Mouse (Mus musculus) intestine, embryonic 14.5 days (tissue): ENCODE data around the gene Arid1b. TPM values are rescaled to one million over a fixed set of nuclear protein-coding genes. Genes with fewer than 3 reads are reported as not detected.
A peak's percentile ranks its signal among the peaks of the same experiment; 100 is the strongest.

ENCODE experiments used
- ATAC-seq: fragments of 200-750 bp; cut with Nextera tagmentation; replicated peaks from 2 replicates; pipeline ENCODE4 v1.8.0; 2017; ENCODE audit warnings: low read depth, moderate number of reproducible peaks, moderate TSS enrichment, moderate library complexity; ENCODE audit not compliant: low FRiP score, low TSS enrichment
- DNase-seq: peaks from one replicate; pipeline ENCODE4 v3.0.0-alpha.2; 2018; ENCODE audit warnings: low spot score
- H3K27ac ChIP-seq: fragments of 300-500 bp; sonication (generic); 2 replicates; pipeline ENCODE4 v1.5.1; 2014; ENCODE audit warnings: low read depth, mild to moderate bottlenecking, control low read depth
- H3K27me3 ChIP-seq: fragments of 300-500 bp; sonication (generic); replicated peaks from 2 replicates; pipeline ENCODE4 v1.6.1; 2014; ENCODE audit warnings: low read length, control low read depth; ENCODE audit not compliant: control insufficient read depth, insufficient read depth
- H3K36me3 ChIP-seq: fragments of 300-500 bp; sonication (generic); 2 replicates; pipeline ENCODE4 v1.6.1; 2014; ENCODE audit warnings: low read length, control low read depth; ENCODE audit not compliant: control insufficient read depth, insufficient read depth
- H3K4me1 ChIP-seq: fragments of 300-500 bp; sonication (generic); replicated peaks from 2 replicates; pipeline ENCODE4 v1.6.1; 2014; ENCODE audit warnings: low read length, control low read depth, mixed read lengths; ENCODE audit not compliant: control insufficient read depth, insufficient read depth
- H3K4me2 ChIP-seq: fragments of 300-500 bp; sonication (generic); 2 replicates; pipeline ENCODE4 v1.6.1; 2014; ENCODE audit warnings: low read length
- H3K4me3 ChIP-seq: fragments of 300-500 bp; sonication (generic); 2 replicates; pipeline ENCODE4 v1.5.1; 2014; ENCODE audit warnings: low read depth, low read length, control low read depth, mixed read lengths
- H3K9ac ChIP-seq: fragments of 300-500 bp; sonication (generic); 2 replicates; pipeline ENCODE4 v1.6.1; 2014; ENCODE audit warnings: mild to moderate bottlenecking, low read length
- H3K9me3 ChIP-seq: fragments of 300-500 bp; sonication (generic); 2 replicates; pipeline ENCODE4 v1.6.1; 2016; ENCODE audit warnings: low read length, control low read depth; ENCODE audit not compliant: control insufficient read depth
- WGBS: fragments of 180-500 bp; shearing (Covaris S2); extraction: QIAGEN DNeasy Blood & Tissue Kit; methylation state at CpG from one replicate; pipeline ENCODE4 v1.1.7; 2014; 5-methylcytosine and 5-hydroxymethylcytosine counted together
- polyA plus RNA-seq: library from polyadenylated mRNA; unstranded; fragments of >200 nt; fragmentation: Nextera tagmentation; extraction: Ambion mirVana; gene quantifications from 2 replicates; pipeline ENCODE4 v1.2.1, GENCODE M21; 2014

Gene Arid1b
- 14.9 and 16.4 TPM in 2 replicates for polyA plus RNA-seq

GRCm38 (mm10) chr17:4993840-4994503 lies at the start of gene Arid1b:
Gene Arid1b (plus strand): TSS chr17:4994332.
- H3K4me3 ChIP-seq: peak within 1 kb of the TSS; percentile 80
- under 1% methylated on average over 55 of the region's 58 CpGs for WGBS
- ATAC-seq (peak; percentile 70), DNase-seq (peak; percentile 92)
- peak within 1 kb of the TSS; percentile 100 for H3K27ac ChIP-seq
- peaks cover 11% of the 10 kb centered on the region for H3K4me1 ChIP-seq
- no peaks in the 10 kb centered on the region for H3K36me3 ChIP-seq
- no peaks in the 10 kb centered on the region for H3K27me3 ChIP-seq
- H3K9ac ChIP-seq: peak within 1 kb of the TSS; percentile 100
- H3K4me2 ChIP-seq: peak within 1 kb of the TSS; percentile 81
- H3K9me3 ChIP-seq: no peaks in the 10 kb centered on the region

GRCm38 (mm10) chr17:4945311-4945751 lies 48.8 kb upstream of the Arid1b start:
- no peak overlapping the region for H3K4me3 ChIP-seq
- H3K4me1 ChIP-seq: peaks cover 18% of the 10 kb centered on the region
- 0 out of 2 replicates have a peak overlapping the region, but pooled peaks have one; percentile 14 for H3K9ac ChIP-seq
- H3K27me3 ChIP-seq: no peaks in the 10 kb centered on the region
- H3K9me3 ChIP-seq: no peaks in the 10 kb centered on the region
- H3K27ac ChIP-seq: peak overlapping the region; percentile 83
- ATAC-seq (no peak), DNase-seq (no peak)
- H3K4me2 ChIP-seq: peak overlapping the region; percentile 38
- 69% methylated on average over 6 of the region's 6 CpGs for WGBS
- H3K36me3 ChIP-seq: no peaks in the 10 kb centered on the region

GRCm38 (mm10) chr17:4945871-4946331 lies 48.2 kb upstream of the Arid1b start:
- H3K27me3 ChIP-seq: no peaks in the 10 kb centered on the region
- H3K4me2 ChIP-seq: peak overlapping the region; percentile 38
- H3K4me3 ChIP-seq: peak overlapping the region; percentile 8; the same call in 1 of the 2 replicates
- H3K9ac ChIP-seq: 0 out of 2 replicates have a peak overlapping the region, but pooled peaks have one; percentile 14
- H3K4me1 ChIP-seq: peaks cover 18% of the 10 kb centered on the region
- peak overlapping the region; percentile 83 for H3K27ac ChIP-seq
- no peaks in the 10 kb centered on the region for H3K36me3 ChIP-seq
- DNase-seq (peak; percentile 76), ATAC-seq (peak; percentile 75)
- 20% methylated on average over 11 of the region's 11 CpGs for WGBS
- no peaks in the 10 kb centered on the region for H3K9me3 ChIP-seq

- Histone ChIP-seq H3K4me2 (peak overlapping the region; percentile 38), H3K4me1 (peaks cover 18% of the 10 kb centered on the region), H3K9me3 (no peaks in the 10 kb centered on the region), H3K4me3 (no peak overlapping the region), H3K27ac (peak overlapping the region; percentile 83), H3K27me3 (no peaks in the 10 kb centered on the region), H3K36me3 (no peaks in the 10 kb centered on the region), H3K9ac (0 out of 2 replicates have a peak overlapping the region, but pooled peaks have one; percentile 1)
- ATAC-seq: peak; percentile 56
- 17% methylated on average over 10 of the region's 12 CpGs for WGBS
- DNase-seq: peak; percentile 67
These were observed 47.6 kb upstream of the Arid1b start for GRCm38 (mm10) chr17:4946421-4946974.

GRCm38 (mm10) chr17:4947013-4947412 lies 47.1 kb upstream of the Arid1b start:
- Histone ChIP-seq H3K4me1 (peaks cover 18% of the 10 kb centered on the region), H3K36me3 (no peaks in the 10 kb centered on the region), H3K4me3 (no peak overlapping the region), H3K27me3 (no peaks in the 10 kb centered on the region), H3K27ac (peak overlapping the region; percentile 83), H3K9me3 (no peaks in the 10 kb centered on the region), H3K9ac (0 out of 2 replicates have a peak overlapping the region, but pooled peaks have one; percentile 1), H3K4me2 (peak overlapping the region; percentile 38)
- 25% methylated on average over 3 of the region's 3 CpGs for WGBS
- ATAC-seq (0 out of 2 replicates have a peak, but pooled peaks have one; percentile 61), DNase-seq (no peak)

GRCm38 (mm10) chr17:4947439-4947838 lies 46.7 kb upstream of the Arid1b start:
- Histone ChIP-seq H3K9ac (no peak overlapping the region), H3K36me3 (no peaks in the 10 kb centered on the region), H3K9me3 (no peaks in the 10 kb centered on the region), H3K4me2 (no peak overlapping the region; the same call in 1 of the 2 replicates), H3K4me3 (no peak overlapping the region), H3K27me3 (no peaks in the 10 kb centered on the region), H3K4me1 (peaks cover 18% of the 10 kb centered on the region), H3K27ac (peak overlapping the region; percentile 67)
- DNase-seq (no peak), ATAC-seq (no peak)
- WGBS: 46% methylated on average over 2 of the region's 2 CpGs

- ATAC-seq (no peak), DNase-seq (no peak)
- Histone ChIP-seq H3K36me3 (no peaks in the 10 kb centered on the region), H3K27ac (no peak overlapping the region), H3K4me3 (no peak overlapping the region), H3K9me3 (no peaks in the 10 kb centered on the region), H3K27me3 (no peaks in the 10 kb centered on the region), H3K4me2 (no peak overlapping the region), H3K9ac (no peak overlapping the region), H3K4me1 (peaks cover 18% of the 10 kb centered on the region)
- 55% methylated on average over 3 of the region's 3 CpGs for WGBS
These were observed 45.6 kb upstream of the Arid1b start for GRCm38 (mm10) chr17:4948501-4948900.

GRCm38 (mm10) chr17:4954431-4954830 lies 39.7 kb upstream of the Arid1b start:
- Histone ChIP-seq H3K27ac (no peak overlapping the region), H3K4me2 (no peak overlapping the region), H3K27me3 (no peaks in the 10 kb centered on the region), H3K9me3 (no peaks in the 10 kb centered on the region), H3K9ac (no peak overlapping the region), H3K36me3 (no peaks in the 10 kb centered on the region), H3K4me1 (0 out of 2 replicates have a peak, but pooled peaks cover 1% of the 10 kb centered on the region), H3K4me3 (no peak overlapping the region)
- DNase-seq (no peak), ATAC-seq (no peak)
- WGBS: 85% methylated on average over 4 of the region's 4 CpGs
